Mouse (Mus musculus) thymus, adult 18-20 months (tissue): ENCODE results near the gene Adam12.

Experiments
- DNase-seq, 2 experiments: peaks; one replicate each; pipeline ENCODE4 v3.0.0; 2022; ENCODE audit warnings: mixed read lengths in 2 of 2

Adam12 gene

GRCm38 (mm10) chr7:134149351-134149750 is 82.6 kb downstream of the Adam12 start:
- DNase-seq: no peak

- DNase-seq: no peak
Observed at GRCm38 (mm10) chr7:134147561-134147960, 84.4 kb downstream of the Adam12 start.

GRCm38 (mm10) chr7:134146821-134147220 is 85.1 kb downstream of the Adam12 start:
- no peak for DNase-seq

GRCm38 (mm10) chr7:134144111-134144510 is 87.8 kb downstream of the Adam12 start:
- no peak for DNase-seq

- DNase-seq: no peak
Observed at GRCm38 (mm10) chr7:134139291-134139949, 92.5 kb downstream of the Adam12 start.

- DNase-seq: no peak
Observed at GRCm38 (mm10) chr7:134132323-134132722, 99.6 kb downstream of the Adam12 start.

- DNase-seq: no peak
Observed at GRCm38 (mm10) chr7:134128087-134128522, 103.8 kb downstream of the Adam12 start.

GRCm38 (mm10) chr7:134121397-134121796 is 110.5 kb downstream of the Adam12 start:
- DNase-seq: no peak

GRCm38 (mm10) chr7:134115438-134115837 is 116.5 kb downstream of the Adam12 start:
- no peak for DNase-seq

- DNase-seq: no peak
Observed at GRCm38 (mm10) chr7:134114311-134115188, 117.4 kb downstream of the Adam12 start.

GRCm38 (mm10) chr7:134113829-134114228 is 118.1 kb downstream of the Adam12 start:
- DNase-seq: no peak

GRCm38 (mm10) chr7:134110116-134110515 is 121.8 kb downstream of the Adam12 start:
- no peak for DNase-seq

GRCm38 (mm10) chr7:134107849-134108248 is 124.1 kb downstream of the Adam12 start:
- no peak for DNase-seq

- DNase-seq: no peak
Observed at GRCm38 (mm10) chr7:134099010-134099409, 132.9 kb downstream of the Adam12 start.

GRCm38 (mm10) chr7:134097861-134098260 is 134.1 kb downstream of the Adam12 start:
- no peak for DNase-seq

GRCm38 (mm10) chr7:134093871-134094270 is 138.1 kb downstream of the Adam12 start:
- DNase-seq: no peak

GRCm38 (mm10) chr7:134090764-134091163 is 141.2 kb downstream of the Adam12 start:
- no peak for DNase-seq

GRCm38 (mm10) chr7:134090256-134090655 is 141.7 kb downstream of the Adam12 start:
- no peak for DNase-seq

GRCm38 (mm10) chr7:134088548-134089347 is 143.2 kb downstream of the Adam12 start:
- DNase-seq: no peak

- no peak for DNase-seq
Observed at GRCm38 (mm10) chr7:134085396-134085795, 146.6 kb downstream of the Adam12 start.

- no peak for DNase-seq
Observed at GRCm38 (mm10) chr7:134084926-134085325, 147.0 kb downstream of the Adam12 start.

GRCm38 (mm10) chr7:134081307-134082072 is 150.5 kb downstream of the Adam12 start:
- no peak for DNase-seq
